Mouse (Mus musculus) left cerebral cortex, adult 8-10 months (tissue): ENCODE measurements around the gene Mycl. TPM values are rescaled to one million over a fixed set of nuclear protein-coding genes. Genes with fewer than 3 reads are reported as not detected.

ENCODE experiments used
- DNase-seq, 2 experiments: peaks; one replicate each; pipeline ENCODE4 v3.0.0; 2022; ENCODE audit warnings: low spot score in 2 of 2
- total RNA-seq, 4 experiments: library from RNA; stranded (reverse); gene quantifications; 2 replicates each; pipeline ENCODE4 v1.2.4; 2022

Mycl gene
- total RNA-seq, 4 experiments from 2014 or later, result 12.1 to 13.1 (median 12.4) TPM

DNA sequence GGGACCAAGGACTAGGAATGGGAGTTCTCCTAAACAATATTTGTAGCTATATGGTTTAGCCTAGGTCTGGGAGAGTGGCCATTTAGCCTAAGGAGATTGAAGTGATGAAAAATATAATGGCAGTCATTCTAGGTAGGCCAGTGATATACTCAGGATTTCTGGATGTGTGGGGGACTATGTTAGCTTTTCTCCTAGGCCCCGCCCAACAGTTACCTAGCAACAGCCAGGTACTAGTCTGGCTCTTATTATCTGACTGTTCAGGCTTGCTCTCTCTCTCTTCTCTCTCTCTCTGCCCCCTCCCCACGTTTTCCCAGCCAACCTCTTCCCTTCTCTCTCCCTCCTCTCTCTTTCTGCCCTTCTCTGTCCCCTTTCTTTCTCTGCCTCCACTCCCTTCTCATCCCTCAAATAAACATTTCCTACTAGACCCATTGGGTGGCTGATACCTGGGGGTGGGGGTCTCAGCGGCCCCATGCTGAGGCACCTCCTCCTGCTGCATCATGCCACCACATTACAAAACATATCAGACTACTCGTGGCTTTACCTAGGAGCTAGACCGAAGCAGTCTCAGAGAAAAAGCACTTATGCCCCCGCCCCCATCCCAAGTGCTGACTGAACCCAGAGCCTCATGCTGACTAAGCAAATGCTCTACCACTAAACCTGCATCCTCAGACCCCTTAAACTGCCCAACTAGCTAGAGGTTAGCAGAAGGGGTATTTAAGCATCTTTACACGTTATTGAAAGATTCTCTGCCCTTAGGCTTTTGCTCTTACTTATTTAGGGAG lies 19.2 kb downstream of the Mycl start:
- DNase-seq, result no peak

DNA sequence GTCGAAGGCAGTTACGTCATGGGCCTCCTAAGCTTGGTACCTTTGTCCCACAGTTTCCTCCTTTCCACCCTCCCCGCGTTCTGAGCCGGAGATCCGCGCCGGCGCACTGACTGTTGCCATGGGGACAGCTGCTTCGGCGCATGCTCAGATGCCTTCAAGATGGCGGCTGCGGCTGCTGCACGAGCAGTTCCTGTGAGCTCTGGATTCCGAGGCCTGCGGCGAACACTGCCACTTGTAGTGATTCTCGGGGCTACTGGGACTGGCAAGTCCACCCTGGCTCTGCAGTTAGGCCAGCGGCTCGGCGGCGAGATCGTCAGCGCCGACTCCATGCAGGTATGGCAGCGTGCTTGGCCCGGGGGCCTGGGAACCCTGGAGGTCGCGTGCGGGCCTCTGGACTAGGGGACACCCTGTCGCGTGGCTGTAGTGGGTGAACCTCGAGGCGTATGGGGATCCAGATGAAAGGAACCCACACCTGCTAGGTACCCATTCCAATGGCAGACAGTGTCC lies 21.1 kb downstream of the Mycl start, which contains the start of gene Trit1:
Gene Trit1 (plus strand): TSS at position 147 of the 507 bp plus-strand sequence.
- DNase-seq, result peak; percentile 83 to 91

DNA sequence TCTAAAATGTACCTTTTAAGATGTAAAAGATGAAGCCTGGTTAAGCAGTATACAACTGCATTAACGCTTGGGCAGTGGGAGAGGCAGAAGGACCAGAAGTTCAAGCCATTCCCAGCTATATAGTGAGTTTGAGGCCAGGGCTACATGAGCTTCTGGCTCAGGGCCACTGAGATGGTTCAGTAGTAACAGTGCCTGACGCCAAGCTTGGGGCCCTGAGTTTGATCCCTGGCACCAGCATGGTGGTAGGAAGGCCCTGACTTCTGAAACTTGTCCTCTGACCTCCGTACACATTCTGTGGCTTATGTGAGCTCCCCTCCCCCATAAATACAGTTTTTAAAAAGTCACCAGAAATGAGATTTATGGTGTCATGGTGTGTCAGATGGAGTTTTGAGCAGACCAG lies 26.1 kb downstream of the Mycl start:
- no peak for DNase-seq

DNA sequence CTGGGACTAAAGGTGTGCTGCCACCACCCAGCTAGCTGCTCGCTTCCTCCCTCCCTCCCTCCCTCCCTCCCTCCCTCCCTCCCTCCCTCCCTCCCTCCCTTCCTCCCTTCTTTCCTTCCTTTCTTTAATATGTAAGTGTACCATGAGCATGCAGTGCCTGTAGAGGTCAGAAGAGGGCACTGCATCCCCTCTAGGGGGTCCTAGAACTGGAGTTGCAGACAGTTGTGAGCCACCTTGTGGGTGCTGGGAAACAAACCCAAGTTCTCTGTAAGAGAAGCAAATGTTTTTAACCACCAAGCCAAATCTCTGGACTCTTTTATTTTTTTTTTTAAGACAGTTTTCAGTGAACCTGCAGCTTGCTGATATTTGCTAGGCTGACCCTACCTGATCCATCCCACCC lies 27.4 kb downstream of the Mycl start:
- no peak for DNase-seq

DNA sequence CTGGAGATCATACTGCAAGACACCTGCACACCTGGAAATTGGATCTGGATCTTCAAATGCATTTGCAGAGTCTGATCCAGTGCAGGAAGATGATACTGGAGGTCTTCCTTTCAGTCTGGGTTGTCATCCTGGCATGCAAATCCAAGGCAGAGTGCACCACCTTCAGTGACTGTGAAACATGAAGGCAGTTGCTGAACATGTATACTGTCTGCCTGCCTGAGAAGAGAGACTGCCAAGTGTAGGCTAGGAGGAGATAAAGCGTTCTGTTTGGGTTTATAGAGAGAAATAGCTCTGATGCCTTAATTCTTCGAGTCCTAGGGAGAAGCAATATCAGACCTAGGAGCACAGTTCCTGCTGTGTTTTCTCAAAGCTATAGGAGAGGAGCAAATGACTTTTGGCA lies 30.0 kb downstream of the Mycl start:
- no peak for DNase-seq

DNA sequence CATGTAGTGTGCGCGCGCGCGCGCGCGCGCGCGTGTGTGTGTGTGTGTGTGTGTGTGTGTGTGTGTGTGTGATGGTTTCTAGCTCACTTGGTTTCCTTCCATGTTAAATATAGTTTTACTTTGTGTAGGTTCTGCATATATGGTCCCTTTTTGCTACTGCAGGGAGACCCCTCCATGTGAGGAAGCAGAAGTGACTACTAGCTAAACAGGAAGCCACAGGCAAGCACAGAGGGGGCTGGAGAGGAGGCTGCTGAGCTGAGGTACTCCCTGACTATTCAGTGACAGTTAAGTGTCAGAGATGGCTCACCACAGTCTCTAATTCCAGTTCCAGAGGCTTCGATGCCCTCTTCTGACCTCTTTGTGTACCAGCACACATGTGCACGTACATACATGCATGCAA lies 30.7 kb downstream of the Mycl start:
- DNase-seq, result no peak

DNA sequence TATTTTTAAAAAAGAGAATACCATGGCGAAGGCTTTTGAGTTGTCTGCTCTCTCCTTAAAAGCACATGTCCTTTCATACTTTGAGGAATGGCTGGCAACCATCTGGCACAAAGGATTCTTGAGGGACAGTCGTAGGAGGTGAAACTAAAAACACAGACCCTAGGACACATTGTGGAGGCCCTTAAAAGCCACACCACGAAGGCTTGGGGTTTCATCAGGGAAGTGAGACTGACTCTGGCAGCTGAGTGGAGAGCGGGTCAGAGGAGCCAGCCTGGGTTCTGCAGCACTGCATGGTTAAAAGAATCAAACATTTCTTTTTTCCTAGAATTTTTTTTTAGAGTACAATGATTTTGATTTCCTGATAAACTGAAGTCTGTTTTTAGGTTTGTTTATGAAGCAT lies 31.1 kb downstream of the Mycl start:
- DNase-seq, result no peak

DNA sequence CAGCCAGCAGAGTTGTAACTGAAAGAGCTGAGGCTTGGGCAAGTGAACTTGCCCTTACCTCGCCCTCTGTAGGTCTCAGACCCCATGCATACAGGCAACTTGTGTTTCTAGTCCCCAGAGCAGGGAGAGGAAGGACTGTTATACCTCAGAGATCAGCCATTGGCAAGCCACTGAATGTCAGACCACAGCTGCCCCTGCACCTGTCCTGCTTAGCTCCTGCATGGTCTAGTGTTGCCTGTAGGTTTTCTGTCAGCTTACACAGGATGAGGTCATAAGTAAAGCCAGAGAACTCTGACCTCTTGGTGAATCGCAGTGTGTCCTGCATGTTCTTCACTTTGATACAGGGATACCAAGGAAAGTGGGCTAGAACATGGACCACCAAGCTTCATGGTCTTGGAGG lies 39.4 kb downstream of the Mycl start:
- no peak for DNase-seq

DNA sequence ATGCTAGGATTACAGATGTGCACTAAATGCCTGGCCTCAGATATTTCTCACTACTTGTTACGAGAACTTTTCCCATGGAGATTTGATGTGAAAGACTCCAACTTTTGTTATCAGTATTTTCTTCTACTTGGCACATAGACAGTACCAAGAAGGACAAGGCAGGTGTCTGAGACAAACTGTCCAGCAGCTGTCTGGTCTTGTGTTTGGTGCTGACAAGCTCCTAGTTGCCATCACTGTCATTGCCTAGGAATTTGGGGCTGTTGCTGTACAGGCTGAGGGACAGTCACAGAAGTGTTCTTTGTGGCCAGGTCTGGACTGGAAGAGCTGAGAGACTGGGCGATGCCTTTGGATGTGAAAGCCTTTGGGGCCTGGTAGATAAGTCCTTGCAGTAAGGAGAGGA lies 40.2 kb downstream of the Mycl start:
- no peak for DNase-seq

DNA sequence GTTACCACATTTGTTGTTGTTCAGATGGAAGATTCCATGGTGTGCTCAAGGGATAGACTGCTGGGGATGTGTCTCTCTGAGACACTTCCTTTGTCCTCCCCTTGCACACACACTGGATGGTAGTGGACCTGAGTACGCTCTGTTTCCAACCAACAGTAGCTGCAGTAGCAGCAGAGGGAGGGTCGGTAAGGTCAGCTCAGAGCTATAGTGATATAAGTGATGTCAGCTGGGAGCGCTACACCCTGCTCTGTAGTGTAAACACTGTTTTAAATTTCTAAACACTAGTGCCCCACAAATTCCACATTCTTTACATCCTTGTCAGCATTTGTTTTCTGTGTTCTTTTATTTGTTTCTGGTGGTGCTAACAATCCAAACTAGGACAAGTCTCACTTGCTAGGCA lies 41.3 kb downstream of the Mycl start:
- DNase-seq, result no peak

DNA sequence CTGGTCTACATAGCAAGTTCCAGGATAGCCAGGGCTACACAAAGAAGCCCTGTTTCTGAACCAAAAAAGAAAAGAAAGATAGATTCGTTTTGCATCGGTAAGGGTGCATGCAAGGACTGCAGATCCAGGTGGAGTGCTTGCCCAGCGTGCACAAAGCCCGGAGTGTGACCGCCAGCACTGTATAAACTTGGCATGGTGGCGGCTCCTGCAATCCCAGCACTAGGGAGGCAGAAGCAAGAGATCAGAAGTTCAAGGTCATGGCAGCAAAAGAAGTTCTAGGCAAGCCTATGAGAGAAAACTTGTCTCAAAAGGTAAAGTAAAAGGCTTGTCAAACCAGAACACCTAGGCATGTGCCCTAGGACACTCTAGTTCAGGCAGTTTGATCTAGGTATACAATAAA lies 45.7 kb downstream of the Mycl start:
- no peak for DNase-seq

DNA sequence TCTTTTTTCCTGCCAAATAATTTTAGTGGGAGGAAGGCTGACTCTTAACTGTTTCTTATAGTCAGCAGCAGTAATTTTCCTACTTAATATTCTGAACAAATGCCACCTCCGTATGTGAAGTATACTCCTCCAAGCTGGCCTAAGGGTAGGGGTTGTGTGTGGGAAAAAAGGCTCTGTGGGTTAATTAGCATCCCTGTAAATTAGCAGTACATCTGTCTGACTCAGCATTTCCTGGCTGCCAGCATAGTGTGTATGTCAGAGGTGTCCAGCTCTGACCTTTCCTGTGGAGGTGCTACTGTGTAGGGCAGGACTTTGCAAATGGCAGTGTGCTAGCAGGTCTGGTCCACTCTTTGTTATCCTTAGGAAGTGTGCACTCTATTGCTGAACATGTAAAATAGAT lies 48.4 kb downstream of the Mycl start:
- DNase-seq, result no peak

DNA sequence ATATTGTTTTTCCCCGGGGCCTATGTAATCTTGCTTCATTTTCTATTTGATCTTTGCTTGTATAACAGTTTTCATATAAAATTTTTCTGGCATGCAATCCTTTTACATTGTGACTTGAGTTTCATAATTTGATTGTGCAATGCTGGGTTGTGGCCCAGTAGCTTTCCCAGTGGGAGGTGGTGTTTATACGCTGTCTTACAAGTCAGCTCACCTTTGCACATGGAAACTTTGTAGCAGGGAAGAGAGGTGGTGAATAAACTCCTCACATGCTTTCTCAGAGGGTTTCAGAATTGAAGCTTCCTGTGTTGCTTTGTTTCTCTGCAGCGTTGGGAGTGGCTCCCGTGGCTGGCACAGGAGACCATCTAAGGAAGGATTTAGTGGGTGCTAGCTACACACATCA lies 49.4 kb downstream of the Mycl start:
- no peak for DNase-seq

DNA sequence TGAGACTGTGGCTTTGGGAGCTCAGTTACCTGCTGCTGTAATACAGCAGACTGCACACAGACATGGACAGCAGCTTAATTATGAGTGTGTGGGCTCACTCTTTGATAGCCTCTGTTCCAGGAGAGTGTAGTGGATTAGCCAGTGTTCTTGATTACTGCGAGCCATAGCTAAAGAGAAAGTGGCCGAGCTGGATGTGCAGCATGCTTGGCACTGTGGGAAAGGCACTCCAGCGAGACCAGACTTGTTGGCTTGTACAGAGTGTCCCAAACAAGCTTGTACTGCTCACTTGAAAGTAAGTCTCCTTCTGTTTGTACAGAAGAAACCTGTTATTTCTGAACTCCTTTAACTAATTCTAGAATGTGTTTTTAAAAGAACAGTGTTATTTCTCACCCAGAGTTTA lies 50.8 kb downstream of the Mycl start:
- no peak for DNase-seq

DNA sequence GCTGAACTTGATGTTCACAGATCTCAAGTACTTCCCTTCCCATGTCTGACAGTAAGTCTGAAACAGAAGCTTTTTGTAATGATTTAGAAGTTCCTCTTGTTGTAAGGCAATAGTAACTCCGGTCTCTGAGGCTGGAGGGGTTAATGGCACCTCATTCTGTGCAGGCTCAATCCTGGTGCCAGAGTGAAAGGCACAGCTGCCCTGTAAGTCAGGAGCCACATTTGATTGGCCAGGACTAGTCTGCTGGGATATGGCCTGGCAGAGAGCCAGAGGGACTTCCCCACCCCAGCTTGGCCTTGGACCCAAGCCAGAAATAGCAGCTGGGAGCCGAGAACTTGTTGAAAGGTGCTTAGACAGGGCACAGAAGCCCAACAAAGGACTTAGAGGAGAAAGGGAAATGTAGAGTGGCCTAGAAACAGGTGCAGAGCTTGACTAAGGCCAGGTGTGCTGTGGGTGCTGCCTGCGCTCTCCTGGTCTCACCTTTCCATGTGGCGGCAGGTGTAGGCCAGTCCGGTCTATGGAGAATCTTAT lies 55.3 kb downstream of the Mycl start:
- peak in 1 of 2 experiments; percentile 55 for DNase-seq

Other genes with a start within 250 kb of the Mycl start
- gene Ppt1, start 159.4 kb upstream of the Mycl start, total RNA-seq, result 100 to 1,000 TPM; 107 to 115 (median 111) TPM
- gene Cap1, start 109.6 kb upstream of the Mycl start, total RNA-seq, result 100 to 1,000 TPM; 300 to 310 (median 302) TPM
- gene Mfsd2a, start 34.5 kb upstream of the Mycl start, total RNA-seq, result 10 to 100 TPM; 16.4 to 24.8 (median 20.1) TPM
- gene Trit1, start 20.9 kb downstream of the Mycl start, total RNA-seq, result 10 to 100 TPM; 16.0 to 20.3 (median 18.8) TPM
- under 1 TPM in 3 of 4 experiments, not detected in 1; 0.16 to 0.19 (median 0.19) TPM for gene Bmp8b, start 109.5 kb downstream of the Mycl start, total RNA-seq
- under 1 TPM in 3 of 4 experiments, not detected in 1; 0.22 to 0.46 (median 0.27) TPM for gene Oxct2b, start 120.6 kb downstream of the Mycl start, total RNA-seq
- 10 to 100 TPM; 19.4 to 21.0 (median 20.2) TPM for gene Ppie, start 144.3 kb downstream of the Mycl start, total RNA-seq
- gene Hpcal4, start 187.6 kb downstream of the Mycl start, total RNA-seq, result 100 to 1,000 TPM; 419 to 526 (median 447) TPM
- 10 to 100 TPM; 10.1 to 14.5 (median 12.5) TPM for gene Nt5c1a, start 205.9 kb downstream of the Mycl start, total RNA-seq
- gene Heyl, start 237.9 kb downstream of the Mycl start, total RNA-seq, result 1 to 10 TPM; 3.9 to 6.5 (median 5.9) TPM